Mouse (Mus musculus) neutrophil, adult 5-6 weeks (primary cell): ENCODE results near the gene Ctdsp1. TPM values are rescaled to one million over a fixed set of nuclear protein-coding genes. Genes with fewer than 3 reads are reported as not detected.

Experiments used
- ATAC-seq: fragments of 151-379, 151-347 bp; 2 replicates; pipeline ENCODE4 v1.8.0; 2017; ENCODE audit warnings: mild to moderate bottlenecking, moderate TSS enrichment; ENCODE audit not compliant: insufficient number of reproducible peaks, poor library complexity, low FRiP score, severe bottlenecking; ENCODE audit errors: extremely low read depth
- total RNA-seq: library from RNA; stranded (forward); fragments of 200-1000 nt; gene quantifications from 2 replicates; pipeline ENCODE4 v1.2.3, GENCODE M21; 2017

The Ctdsp1 gene
- total RNA-seq, 1 experiment from 2014 or later: 66.9 TPM

DNA sequence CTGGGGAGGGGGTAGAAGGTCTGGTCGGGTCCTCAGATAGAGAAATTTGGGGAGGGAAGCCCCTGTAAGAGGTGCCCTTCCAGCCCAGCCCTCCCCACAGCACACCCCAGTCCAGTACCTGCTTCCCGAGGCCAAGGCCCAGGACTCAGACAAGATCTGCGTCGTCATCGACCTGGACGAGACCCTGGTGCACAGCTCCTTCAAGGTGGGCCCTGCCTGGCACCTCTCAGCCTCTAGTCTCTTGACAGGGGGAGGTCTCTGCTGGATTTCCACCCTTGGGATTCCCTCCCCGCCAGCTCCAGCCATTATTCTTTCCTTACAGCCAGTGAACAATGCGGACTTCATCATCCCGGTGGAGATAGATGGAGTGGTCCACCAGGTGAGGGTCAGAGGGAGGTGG, 2.4 kb downstream of the Ctdsp1 start:
- no peak for ATAC-seq

DNA sequence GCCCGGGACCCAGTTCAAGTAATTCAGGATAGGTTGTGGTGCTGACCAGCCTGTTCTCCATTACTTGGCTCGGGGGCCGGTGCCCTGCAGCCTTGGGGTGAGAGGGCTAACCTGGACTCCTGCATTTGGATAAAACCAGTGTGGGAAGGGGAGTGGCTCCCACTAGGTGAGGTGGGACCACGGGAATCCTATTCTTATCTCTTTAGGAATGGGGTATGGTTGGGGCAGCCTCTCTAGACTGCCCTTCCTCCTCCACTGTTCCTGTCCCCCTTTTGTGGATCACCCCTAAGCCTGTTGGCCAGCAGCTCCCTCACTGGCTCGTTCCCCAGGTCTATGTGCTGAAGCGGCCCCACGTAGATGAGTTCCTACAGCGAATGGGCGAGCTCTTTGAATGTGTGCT, 3.0 kb downstream of the Ctdsp1 start:
- ATAC-seq: no peak

DNA sequence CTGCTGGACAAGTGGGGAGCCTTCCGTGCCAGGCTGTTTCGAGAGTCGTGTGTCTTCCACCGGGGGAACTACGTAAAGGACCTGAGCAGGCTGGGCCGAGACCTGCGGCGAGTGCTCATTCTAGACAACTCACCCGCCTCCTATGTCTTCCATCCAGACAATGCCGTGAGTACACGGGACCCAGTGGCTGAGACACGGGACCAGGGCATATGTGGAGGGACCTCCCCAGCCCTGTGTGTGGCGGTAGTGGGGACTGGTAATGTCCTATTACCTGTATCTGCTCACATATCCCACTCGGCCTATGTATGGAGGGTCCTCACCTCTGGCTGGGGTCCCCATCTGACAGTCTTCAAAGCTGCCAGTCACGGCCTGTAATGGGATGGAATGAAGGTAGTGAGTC, 3.5 kb downstream of the Ctdsp1 start:
- ATAC-seq: no peak

DNA sequence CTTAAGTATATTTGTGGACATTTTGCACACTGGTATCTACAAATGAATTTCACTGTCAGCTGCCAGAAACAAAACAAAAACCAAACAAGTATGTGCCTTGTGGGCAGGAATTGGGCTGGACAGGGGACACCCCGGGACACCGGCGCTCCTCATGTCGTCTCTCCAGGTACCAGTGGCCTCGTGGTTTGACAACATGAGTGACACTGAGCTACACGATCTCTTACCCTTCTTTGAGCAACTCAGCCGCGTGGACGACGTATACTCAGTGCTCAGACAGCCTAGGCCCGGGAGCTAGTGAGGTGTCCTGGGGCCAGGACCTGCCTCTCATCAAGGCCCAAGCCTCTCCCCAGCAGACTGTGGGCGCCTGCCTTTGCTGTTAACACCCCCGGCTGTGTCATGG, 4.0 kb downstream of the Ctdsp1 start:
- no peak for ATAC-seq

GRCm38 (mm10) chr1:74396456-74397222, 5.3 kb downstream of the Ctdsp1 start:
- ATAC-seq: peak; percentile 7; the same call in 1 of the 2 replicates

DNA sequence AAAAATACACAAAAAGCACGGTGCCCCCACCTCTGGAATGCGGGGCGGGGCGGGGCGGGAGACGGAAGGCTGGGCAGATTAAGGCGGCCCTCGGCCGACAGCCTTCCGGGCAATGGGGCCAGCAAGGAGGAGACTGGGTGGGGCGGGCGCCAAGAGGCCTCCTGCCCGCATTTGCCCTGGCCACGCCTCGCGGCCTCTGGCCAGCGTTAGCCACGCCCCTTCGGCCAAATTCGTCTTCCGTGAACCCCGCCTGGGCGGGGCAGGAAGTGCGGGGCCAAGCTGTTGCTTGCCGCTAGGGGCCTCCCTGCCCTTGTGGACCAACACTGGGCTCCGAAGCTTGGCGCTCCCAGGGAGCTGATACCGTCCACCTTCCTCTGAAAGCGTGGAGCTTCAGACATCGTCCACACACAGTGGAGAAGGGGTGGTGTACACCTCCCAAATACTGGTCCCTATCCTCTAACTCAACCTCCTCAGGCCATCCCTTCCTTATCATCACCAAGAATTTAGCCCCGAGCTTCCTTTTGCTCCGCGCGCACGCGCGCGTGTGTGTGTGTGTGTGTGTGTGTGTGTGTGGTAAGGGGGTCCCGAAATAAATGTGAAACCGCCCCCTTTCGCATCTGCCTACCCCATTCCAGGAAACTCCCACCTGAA, 6.1 kb downstream of the Ctdsp1 start:
- peak; percentile 81 for ATAC-seq

DNA sequence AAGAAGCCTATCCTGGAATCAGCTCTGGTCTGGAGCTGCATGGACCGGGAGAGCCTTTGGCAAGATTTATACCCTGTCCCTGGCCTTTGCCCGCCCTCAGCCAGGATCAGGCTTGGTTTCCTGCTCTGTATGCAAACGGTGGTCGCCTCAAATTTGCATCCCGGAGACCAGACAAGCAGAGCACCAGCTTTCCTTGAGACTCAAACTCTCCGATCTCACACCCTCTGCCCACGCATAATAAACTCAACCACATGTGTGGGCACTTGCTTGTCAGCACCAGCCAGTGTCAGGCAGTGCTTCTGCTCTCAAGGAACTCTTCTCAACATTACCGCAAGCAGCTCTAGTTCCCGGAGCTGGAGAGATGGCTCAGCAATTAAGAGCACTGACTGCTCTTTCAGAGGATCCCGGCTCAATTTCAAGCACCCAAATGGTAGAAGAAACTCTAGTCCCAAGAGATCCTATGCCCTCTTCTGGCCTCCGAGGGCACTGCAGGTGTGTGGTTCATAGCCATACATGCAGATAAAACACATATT, 6.7 kb downstream of the Ctdsp1 start:
- ATAC-seq: peak; percentile 49

DNA sequence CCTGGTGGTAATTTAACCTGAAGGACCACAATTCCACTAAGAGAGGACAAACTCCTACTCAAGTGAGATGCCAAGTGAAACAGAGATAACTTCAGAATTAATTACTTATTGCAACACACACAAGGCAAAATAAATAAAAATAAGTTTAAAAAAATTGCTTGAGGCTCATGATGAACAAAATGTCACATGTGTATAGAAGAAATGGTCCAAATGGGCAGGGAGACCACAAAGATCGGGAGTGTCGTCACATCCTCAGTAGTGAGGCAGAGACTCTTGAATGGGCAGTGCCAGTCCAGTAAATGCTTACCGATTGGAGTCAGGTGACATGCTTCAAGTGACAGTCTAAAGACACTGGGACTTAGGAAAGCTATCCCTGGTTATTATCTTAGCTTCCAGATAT, 9.2 kb downstream of the Ctdsp1 start:
- no peak for ATAC-seq

GRCm38 (mm10) chr1:74401015-74401702, 9.8 kb downstream of the Ctdsp1 start:
- ATAC-seq: no peak

DNA sequence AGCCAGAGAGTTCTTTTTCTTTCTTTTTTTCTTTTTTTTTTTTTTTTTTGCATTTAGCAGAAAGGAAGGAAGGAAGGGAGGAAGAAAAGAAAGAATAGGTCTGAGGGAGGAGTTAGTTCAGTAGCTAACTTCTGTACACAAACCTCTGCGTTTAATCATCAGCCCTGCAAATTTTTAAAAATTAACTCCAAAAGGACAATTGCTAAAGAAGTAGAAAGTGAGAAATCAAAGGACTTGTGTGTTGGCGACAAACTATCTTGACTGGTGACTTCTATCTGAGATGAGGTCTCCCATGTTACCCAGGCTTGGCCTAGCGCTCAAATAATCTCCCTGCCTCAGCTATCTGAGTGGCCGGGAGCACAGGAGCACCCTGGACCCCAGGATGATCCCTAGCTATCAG, 12.9 kb downstream of the Ctdsp1 start:
- no peak for ATAC-seq

DNA sequence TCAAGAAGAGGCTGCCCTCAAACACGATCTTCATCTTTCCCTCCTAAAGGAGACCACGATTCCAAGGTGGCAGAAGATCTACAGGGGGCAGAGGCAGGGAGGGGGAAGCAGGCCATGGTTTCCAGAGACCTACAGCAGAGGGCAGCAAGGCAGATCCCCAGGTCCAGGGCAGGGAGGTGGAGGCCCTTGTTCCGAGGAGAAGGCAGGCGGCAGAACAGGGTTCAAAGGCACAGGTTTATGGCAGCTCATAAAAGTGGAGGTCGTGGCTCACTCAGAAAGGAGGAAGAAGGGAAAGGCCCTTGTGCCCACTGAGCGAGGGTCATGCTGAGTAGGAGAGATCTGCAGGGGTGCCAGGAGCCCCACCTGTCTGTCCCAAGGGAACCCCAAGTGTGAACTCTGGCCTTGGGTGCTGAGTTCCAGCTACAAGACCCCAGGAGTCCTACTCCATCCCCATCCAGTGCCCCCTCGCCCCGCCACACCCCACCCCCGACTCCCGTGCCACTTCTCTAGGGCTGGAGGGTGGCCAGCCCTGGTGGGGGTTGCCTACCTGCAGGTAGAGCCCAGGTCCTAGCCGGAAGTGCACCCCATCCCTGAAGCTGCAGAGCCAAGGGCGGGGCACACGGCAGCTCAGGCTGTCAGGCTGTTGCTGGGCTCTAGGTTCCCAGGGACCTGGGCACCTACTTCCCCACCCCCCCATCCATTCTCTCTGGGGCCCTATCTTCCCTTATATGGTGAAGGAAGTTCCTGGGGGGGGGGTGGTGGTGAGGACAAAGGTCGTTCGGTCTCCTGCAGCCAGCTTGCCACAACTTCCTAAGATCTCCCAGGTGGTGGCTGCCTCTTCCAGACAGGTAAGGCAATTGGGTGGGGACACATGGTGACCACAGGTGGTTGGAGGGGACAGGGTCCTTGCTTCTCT, 17.5 kb downstream of the Ctdsp1 start, which contains the start of gene Vil1:
Vil1 (plus strand) TSS at position 788 of the 916 bp plus-strand sequence.
- no peak for ATAC-seq

GRCm38 (mm10) chr1:74411753-74412325, 20.5 kb downstream of the Ctdsp1 start:
- ATAC-seq: no peak

GRCm38 (mm10) chr1:74412711-74413110, 21.4 kb downstream of the Ctdsp1 start:
- ATAC-seq: no peak

GRCm38 (mm10) chr1:74415143-74415542, 23.8 kb downstream of the Ctdsp1 start:
- ATAC-seq: peak; percentile 17; the same call in 1 of the 2 replicates

GRCm38 (mm10) chr1:74418747-74419439, 27.6 kb downstream of the Ctdsp1 start:
- ATAC-seq: no peak

- no peak for ATAC-seq
These were observed 28.1 kb downstream of the Ctdsp1 start for GRCm38 (mm10) chr1:74419440-74419794.

DNA sequence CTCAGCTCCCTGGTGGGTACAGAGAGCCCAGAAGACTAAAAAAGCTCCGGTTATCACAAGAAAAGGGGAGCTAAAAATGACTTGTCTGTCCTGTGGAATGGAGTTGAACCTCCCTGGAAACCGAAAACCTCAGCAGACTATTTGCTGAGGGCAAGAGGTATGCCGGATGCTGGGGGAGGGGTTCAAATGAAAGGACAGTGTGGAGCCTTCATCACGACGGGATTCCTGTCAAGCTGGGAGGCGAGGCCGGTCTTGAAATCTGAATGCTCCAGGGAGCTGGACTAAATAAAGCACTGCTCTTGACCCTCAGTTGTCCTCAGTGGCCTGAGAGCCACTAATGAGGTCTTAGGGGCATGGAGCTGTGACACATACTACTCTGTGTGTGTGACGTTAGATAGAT, 31.8 kb downstream of the Ctdsp1 start:
- no peak for ATAC-seq

DNA sequence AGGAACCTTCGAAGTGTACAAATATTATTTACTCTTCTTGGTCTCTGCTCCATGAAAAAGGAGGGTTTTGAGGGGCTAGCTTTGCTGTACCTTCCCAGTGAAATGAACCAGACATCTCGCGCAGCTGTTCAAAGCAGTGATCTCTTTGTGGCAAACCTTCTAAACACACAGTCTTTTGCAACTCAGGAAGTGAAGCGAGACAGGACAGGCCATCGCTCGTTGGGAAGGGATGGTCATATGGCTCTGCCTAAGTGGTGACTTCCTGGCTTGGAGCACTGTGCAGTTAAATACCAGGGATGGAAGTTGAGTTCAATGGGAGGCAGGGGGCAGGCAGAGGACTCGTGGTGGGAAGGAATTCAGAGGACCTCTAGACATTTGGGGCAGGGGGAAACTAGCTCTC, 34.5 kb downstream of the Ctdsp1 start:
- ATAC-seq: no peak
